Mouse (Mus musculus) monocyte, adult 2 months (primary cell): Measurements from ENCODE around the gene Hoxa13.

ENCODE experiments used
- DNase-seq, 2 experiments: peaks; one replicate each; pipeline ENCODE4 v3.0.0; 2022; ENCODE audit warnings: low spot score in 2 of 2, low read depth in 1 of 2

Gene Hoxa13

DNA sequence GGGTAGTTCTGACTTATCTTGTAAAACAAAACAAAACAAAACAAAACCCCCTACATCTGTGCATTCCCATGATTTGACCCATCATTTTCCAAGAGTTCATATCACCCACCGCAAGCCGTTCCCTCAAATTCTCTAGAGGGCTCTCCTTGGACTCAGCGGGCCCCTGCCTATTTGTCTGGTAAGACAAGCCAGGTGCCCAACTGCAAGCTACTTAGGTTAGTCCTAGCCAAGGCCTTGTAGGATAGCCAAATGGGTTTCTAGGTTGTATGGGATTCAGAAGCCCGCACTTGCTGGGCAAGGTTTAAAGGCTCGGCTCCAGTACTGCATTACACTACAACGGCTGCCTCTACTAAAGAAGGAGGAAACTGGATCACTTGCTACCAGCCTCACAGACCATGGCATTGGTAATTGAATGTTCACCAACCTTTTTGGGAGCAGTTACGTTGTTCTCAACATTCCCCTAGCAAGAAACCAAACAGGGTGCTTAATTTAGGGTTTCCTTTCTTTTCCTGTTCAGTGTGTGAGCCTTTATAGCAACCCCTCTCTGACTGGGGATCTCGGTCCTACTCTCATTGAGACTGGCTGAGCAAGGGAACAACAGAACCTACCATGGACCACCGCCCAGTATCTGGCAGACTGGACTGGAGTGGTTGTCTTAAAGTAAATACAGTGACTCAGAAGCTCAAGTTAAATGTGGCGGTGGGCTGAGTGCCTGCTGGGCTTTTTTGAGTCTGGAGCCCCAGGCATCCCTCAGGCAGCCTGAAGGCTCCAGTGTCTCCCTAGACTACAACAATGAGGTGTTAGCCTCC, 23.1 kb downstream of the Hoxa13 start:
- no peak for DNase-seq

DNA sequence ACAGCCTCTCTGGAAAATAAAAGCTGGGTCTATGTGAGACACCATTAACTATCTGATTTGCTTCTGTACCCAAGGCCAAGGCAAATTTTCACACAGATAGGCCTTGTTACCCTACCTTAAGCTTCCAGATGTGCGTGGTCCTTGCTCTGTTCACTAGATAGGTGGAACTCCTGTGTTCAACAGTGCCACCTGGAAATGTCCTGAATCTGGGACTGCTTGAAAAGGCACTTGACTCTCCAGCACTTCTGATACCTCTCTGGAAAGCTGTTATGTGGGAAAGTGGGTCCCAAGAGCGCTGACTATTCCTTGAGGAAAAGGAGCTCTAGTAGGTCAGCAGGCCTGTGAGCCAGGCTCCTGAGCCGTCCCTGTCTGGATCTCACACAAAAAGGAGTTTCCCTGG, 23.9 kb downstream of the Hoxa13 start:
- no peak for DNase-seq

GRCm38 (mm10) chr6:52235866-52236265, 24.8 kb downstream of the Hoxa13 start:
- no peak for DNase-seq

DNA sequence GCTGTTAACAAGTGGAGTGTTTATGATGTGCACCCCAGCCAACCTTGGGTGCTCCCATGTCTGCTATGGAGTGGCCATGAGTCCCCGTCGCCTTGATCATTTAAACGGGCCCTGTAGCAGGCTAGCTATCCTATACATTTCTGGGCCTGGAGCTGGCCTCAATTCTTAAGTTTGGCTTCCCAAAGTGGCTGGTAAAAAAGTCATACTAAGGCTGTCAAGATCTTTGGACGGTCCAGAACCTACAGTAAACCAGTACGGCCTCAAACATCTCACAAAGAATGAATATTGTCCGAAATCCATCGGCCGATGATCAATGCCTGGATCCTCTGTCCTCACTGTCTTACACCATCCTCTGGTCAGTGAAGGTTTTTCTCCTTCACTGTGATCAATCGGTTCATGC, 25.4 kb downstream of the Hoxa13 start:
- DNase-seq: no peak

- no peak for DNase-seq
These were observed 26.1 kb downstream of the Hoxa13 start for GRCm38 (mm10) chr6:52234428-52235140.

- DNase-seq: no peak
These were observed 26.9 kb downstream of the Hoxa13 start for GRCm38 (mm10) chr6:52233546-52234427.

DNA sequence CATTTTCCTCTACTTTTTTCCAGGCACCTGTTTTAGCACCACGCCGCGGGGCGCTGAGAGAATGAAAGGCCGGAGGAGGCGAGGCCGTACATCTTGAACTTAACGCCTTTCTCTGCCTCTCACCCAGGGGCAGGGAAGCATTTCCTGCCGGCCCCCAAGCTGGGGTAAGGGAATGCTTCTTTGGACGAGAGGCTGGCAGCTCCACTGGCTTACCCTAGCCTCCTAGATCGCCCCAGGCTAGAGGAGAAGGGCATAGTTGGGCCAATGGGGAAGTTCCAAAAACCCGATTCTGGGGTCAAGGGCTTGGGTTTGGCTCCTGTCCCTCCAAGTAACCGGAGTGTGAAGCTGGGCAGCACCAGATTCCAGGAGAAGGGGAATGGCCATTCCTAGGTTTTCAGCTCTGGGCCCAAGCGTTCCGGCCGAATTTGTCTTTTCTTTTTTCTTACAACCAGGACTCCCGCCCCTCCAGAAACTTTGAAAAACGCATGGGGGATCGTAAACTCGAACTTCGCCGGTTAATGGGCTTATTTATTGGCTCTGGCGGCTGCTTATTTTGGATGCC, 27.6 kb downstream of the Hoxa13 start:
- DNase-seq: no peak

GRCm38 (mm10) chr6:52232568-52232965, 28.1 kb downstream of the Hoxa13 start:
- DNase-seq: no peak

DNA sequence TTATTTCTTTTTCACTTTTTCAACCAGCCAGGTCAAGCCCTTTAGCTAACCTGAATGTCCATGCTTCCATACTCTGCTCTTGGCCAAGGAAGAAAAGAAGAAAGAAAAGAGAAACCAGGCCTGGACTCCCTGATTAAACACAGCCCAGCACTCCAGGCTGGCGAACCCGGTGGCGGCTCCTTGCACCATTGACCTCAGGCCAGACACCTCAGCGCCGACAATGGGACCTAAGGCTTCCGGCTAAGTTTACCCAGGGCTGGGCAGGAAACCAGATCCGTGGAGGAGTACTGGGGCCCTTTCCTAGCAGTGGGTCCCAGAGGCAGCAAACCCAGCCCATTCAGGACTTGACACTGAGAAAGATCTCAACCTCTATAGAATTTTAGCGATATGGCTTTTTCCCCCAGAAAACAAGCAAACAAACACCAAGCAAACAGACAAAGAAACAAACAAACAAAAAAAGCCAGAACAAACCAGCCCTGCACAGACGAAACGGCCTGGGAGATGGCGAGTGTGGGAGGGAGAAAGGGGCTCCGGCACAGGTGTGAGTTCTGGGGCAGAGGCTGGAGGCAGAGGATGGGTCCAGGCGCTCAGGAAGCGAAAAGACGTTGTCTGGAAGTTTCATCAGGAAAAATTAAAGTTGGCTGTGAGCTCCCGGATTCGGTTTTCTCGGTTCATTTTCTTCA, 28.7 kb downstream of the Hoxa13 start:
- DNase-seq: no peak

GRCm38 (mm10) chr6:52230516-52231165, 30.0 kb downstream of the Hoxa13 start, which contains the start of gene Hoxa9:
Hoxa9 (minus strand) TSS chr6:52231089.
- no peak for DNase-seq

- no peak for DNase-seq
These were observed 30.9 kb downstream of the Hoxa13 start for GRCm38 (mm10) chr6:52229558-52230416.

DNA sequence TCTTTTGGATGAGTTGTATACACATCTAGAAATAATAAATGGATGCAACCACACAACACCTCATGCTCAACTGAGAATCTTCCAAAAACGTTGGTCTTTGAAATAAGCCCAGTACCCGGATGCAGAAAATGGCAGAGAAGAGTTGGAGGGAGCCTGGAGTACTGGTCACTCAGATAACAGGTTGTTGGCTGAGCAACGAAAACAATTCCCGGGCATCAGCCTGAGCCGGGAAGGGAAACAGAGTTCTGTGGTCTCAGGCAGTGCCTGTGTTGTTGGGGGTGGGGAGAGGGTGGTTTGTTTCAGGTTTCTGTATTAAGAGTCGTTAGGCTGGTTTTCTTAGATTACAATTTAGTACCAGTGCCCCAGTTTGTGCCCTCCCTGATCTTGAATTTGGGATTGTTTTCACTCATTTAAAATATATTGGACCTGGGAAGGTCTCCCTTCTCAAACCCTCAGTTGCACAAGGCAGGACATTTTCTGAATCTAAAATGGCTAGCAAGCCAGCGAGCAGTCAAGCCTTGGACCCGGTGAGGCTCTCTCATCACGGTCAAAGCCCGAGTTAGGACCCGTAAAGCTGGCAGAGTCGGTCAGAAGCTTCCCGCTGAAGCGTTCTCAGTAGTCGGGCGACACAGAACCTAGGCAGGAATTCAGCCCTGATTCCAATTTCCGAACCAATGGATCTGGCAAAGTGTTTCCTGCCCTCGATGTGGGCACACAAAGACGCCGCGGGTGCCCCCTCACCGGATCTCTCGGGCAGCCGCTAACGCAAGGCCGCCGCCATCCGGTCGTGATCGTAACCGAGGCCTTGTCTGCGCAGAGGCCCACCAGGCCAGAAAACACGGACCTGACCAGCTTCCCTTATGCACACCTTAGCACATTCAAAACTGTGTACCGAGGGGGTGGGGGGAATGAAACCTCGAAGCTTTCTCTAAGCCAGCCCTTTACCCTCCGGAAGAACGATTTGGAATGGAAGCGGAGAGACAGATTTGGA, 31.9 kb downstream of the Hoxa13 start:
- DNase-seq: no peak

- DNase-seq: no peak
These were observed 33.0 kb downstream of the Hoxa13 start for GRCm38 (mm10) chr6:52227470-52228222.

DNA sequence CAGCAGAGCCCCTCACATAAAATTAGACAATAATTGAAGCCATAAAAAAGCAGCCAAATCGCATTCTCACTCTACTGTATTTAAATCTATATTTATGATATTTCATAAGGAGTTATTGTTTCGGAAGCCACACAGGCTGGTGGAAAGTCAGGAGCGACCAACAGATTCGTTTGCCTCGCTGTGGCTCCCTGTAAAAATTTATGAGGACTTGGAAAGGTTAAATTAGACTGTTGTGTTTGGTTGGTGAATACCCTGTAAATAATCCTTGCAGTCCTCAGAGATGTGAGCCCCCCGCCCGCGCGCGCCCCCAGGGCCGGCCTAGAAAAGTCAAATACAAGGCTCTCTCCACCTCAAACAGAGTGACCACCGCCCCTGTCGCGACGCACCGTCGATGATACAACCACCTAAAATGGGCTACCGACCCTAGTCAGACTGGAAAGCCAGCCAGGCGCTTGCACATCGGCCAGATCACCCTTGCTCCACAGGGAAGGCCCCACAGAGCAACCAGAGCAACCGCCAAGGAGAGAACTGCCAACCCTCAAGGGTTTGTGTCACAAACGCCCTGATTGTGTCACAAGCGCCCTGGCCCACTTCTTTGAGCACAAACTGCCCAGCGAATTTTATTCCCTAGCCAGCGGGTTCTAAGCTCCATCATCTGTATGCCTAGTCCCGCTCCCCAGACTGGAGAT, 34.0 kb downstream of the Hoxa13 start:
- DNase-seq: no peak

DNA sequence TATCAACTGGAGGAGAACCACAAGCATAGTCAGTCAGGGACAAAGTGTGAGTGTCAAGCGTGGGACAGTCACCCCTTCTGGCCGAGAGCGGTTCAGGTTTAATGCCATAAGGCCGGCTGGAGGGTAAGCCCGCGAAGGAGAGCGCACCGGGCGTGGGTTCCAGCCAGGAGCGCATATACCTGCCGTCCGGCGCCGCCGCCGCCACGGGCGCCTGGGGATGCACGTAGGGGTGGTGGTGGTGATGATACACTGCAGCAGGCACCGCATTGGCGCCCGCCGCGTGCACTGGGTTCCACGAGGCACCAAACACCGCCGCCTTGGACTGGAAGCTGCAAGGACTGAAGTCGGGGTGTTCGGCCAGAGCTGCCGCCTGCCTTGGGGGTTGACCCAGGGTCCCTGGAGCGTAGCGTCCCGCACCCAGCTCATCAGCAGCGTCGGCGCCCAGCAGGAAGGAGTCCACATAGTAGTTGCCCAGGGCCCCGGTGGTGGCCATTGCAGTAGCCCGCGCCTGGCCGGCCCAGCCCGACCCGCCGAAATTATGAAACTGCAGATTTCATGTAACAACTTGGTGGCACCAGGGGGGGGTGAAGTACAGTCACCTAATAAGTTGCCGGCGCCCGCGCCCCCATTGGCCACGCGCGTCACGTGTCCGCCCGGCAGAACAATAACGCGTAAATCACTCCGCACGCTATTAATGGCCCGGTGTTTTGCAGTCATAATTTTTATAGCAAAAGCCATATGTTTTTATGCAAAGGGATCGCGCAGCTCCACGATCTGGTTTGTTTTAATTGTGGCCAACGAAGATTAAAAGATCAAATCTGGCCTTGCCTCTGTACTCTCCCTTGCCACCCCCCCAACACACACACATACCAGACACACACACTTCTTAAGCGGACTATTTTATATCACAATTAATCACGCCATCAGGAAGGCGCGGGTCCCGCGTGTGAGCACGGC, 34.8 kb downstream of the Hoxa13 start:
- no peak for DNase-seq
